Mouse (Mus musculus): ENCODE results near the gene Elmo2.

Elmo2 gene

DNA sequence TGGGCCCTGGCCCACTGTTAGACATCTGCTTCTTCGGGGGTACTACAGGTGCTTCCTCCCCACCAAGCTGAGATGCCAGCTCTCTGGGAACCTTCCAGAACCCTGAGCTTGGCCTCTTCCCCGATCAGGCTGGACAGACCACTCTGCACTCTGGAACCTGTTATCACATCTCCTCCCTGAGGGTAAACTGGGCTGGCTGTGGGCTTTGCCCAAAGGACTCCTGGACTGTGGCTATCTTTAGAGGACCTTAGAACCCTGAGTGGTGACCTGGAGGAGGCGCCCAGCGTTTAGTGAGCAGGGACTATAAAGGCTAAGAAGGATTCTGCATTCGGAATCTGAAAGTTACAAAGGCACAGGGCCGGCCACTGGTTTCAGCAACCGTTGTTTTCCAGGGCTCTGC, 41.9 kb downstream of the Elmo2 start:
- TF ChIP-seq CTCF (conservative IDR thresholded peaks at IDR 0.05; ENCODE audit: low read length), result no peak
- no peak for TF ChIP-seq NANOG (IDR thresholded peaks at IDR 0.05; ENCODE audit: borderline replicate concordance, low read length)
- no peak for TF ChIP-seq POU5F1 (IDR thresholded peaks at IDR 0.05; ENCODE audit: borderline replicate concordance, low read length)
- H3K4me1 ChIP-seq (replicated peaks; ENCODE audit: low read depth, low read length), result peaks cover 66% of the 10 kb centered on the region
- no peaks in the 10 kb centered on the region for H3K27me3 ChIP-seq (ENCODE audit: insufficient read depth, low read length)
- no peak overlapping the region for H3K4me3 ChIP-seq (replicated peaks; ENCODE audit: low read length)
- no peaks in the 10 kb centered on the region for H3K9me3 ChIP-seq (ENCODE audit: low read length)
- peaks cover 45% of the 10 kb centered on the region for H3K36me3 ChIP-seq (ENCODE audit: insufficient read depth, low read length)

DNA sequence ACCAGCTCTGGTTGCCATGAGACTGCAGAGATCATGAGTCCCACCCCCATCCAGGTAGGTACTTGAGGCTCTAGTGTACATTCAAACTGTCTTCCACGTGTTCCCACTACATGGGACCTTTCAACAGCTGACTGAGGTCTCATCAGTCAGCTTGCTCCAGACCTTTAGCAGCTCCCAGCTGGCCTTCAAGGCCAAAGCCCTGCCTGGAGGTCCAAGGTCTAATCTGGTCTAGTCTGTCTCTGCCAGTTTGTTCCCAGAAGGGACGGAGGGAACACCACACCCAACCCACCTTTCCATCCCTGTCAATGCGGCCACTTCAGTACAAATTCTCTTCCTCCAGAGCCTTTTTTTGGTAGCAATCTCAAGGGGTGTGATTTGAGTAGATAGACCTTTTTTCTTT, 42.6 kb downstream of the Elmo2 start:
- Histone ChIP-seq H3K36me3 (ENCODE audit: insufficient read depth, low read length) (peaks cover 50% of the 10 kb centered on the region), H3K4me3 (replicated peaks; ENCODE audit: low read length) (no peak overlapping the region), H3K4me1 (replicated peaks; ENCODE audit: low read depth, low read length) (peaks cover 62% of the 10 kb centered on the region), H3K9me3 (ENCODE audit: low read length) (no peaks in the 10 kb centered on the region), H3K27me3 (ENCODE audit: insufficient read depth, low read length) (no peaks in the 10 kb centered on the region)
- no peak for TF ChIP-seq CTCF (conservative IDR thresholded peaks at IDR 0.05; ENCODE audit: low read length)
- TF ChIP-seq POU5F1 (IDR thresholded peaks at IDR 0.05; ENCODE audit: borderline replicate concordance, low read length), result no peak
- no peak for TF ChIP-seq NANOG (IDR thresholded peaks at IDR 0.05; ENCODE audit: borderline replicate concordance, low read length)

DNA sequence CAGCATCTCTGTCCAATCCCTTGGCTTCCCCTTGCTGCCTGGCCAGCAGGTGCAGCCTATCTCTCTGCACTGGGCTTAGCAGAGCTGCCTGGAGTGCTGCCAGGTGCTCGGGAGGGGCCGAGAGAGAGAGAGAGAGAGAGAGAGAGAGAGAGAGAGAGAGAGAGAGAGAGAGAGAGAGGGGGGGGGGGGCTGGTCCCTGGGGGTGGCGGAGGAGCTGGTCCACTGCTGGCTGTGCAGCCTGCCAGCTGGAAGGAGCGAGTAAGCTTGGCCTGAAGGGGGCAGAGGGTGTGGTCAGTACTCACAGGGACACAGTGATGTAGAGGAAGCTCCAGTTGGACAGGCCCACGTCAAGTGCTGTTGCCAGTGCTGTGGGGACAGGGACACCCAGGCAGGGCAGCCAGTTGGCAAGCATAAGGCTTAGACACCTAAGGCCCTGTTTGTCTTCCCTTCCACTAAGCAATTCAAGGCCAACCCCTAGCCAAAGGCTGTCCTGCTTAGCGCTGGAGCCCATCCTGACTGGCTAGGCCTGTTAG, 44.4 kb downstream of the Elmo2 start:
- no peak overlapping the region for H3K4me3 ChIP-seq (replicated peaks; ENCODE audit: low read length)
- H3K9me3 ChIP-seq (ENCODE audit: low read length), result no peaks in the 10 kb centered on the region
- H3K36me3 ChIP-seq (ENCODE audit: insufficient read depth, low read length), result peaks cover 68% of the 10 kb centered on the region
- TF ChIP-seq CTCF (conservative IDR thresholded peaks at IDR 0.05; ENCODE audit: low read length) (no peak), NANOG (IDR thresholded peaks at IDR 0.05; ENCODE audit: borderline replicate concordance, low read length) (no peak), POU5F1 (IDR thresholded peaks at IDR 0.05; ENCODE audit: borderline replicate concordance, low read length) (no peak)
- no peaks in the 10 kb centered on the region for H3K27me3 ChIP-seq (ENCODE audit: insufficient read depth, low read length)
- H3K4me1 ChIP-seq (replicated peaks; ENCODE audit: low read depth, low read length), result peaks cover 45% of the 10 kb centered on the region

DNA sequence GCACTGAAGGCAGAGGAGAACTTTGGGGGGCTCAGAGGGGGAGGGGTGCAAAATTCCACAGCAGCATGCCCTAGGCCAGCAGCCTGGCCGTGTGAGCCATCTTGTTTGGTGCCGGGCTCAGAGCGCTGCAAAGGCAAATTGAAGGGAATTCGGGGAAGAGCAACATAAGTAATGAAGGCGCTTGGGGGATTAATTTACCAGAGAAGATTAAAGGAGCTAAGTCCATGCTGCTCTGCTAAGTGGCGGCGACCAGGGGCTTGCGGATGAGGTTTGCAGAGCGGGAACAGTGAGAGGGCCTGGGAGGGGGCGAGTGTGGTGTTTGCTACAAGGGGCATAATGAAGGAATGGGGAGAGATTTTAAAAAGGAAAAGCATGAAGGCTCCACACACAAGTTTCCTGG, 46.9 kb downstream of the Elmo2 start:
- H3K27me3 ChIP-seq (ENCODE audit: insufficient read depth, low read length), result no peaks in the 10 kb centered on the region
- no peak overlapping the region for H3K4me3 ChIP-seq (replicated peaks; ENCODE audit: low read length)
- TF ChIP-seq POU5F1 (IDR thresholded peaks at IDR 0.05; ENCODE audit: borderline replicate concordance, low read length) (no peak), CTCF (conservative IDR thresholded peaks at IDR 0.05; ENCODE audit: low read length) (no peak), NANOG (IDR thresholded peaks at IDR 0.05; ENCODE audit: borderline replicate concordance, low read length) (no peak)
- H3K4me1 ChIP-seq (replicated peaks; ENCODE audit: low read depth, low read length), result peaks cover 35% of the 10 kb centered on the region
- H3K9me3 ChIP-seq (ENCODE audit: low read length), result no peaks in the 10 kb centered on the region
- peaks cover 69% of the 10 kb centered on the region for H3K36me3 ChIP-seq (ENCODE audit: insufficient read depth, low read length)

DNA sequence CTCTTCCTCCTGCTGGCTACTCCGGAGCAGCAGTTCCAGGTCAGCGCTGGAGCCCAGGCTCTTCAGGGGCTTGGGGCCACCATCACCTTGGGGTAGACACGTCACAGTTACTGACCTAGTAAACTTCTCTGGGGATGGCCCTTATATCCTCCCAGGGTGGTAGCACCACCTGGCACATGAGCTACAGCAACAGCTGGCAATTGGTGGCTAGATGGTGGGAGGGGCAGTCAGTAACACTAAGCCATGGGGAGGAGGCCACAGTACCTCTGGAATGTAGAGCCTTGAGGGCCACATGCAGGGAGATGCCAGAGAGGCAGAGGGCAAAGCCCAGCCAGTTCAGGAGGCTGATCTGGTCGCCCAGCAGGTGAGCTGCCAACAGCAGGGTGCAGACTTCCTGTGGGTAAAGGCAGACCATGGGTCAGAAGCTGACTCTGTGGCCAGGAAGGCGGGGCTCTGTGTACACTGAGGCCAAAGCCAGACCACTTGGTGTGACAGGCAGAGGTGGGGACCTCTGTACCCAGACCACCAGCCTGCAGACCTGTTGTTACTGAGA, 49.0 kb downstream of the Elmo2 start:
- Histone ChIP-seq H3K27me3 (ENCODE audit: insufficient read depth, low read length) (no peaks in the 10 kb centered on the region), H3K4me1 (replicated peaks; ENCODE audit: low read depth, low read length) (peaks cover 14% of the 10 kb centered on the region), H3K36me3 (ENCODE audit: insufficient read depth, low read length) (peaks cover 56% of the 10 kb centered on the region), H3K4me3 (replicated peaks; ENCODE audit: low read length) (no peak overlapping the region), H3K9me3 (ENCODE audit: low read length) (no peaks in the 10 kb centered on the region)
- TF ChIP-seq CTCF (conservative IDR thresholded peaks at IDR 0.05; ENCODE audit: low read length), result no peak
- no peak for TF ChIP-seq NANOG (IDR thresholded peaks at IDR 0.05; ENCODE audit: borderline replicate concordance, low read length)
- no peak for TF ChIP-seq POU5F1 (IDR thresholded peaks at IDR 0.05; ENCODE audit: borderline replicate concordance, low read length)

DNA sequence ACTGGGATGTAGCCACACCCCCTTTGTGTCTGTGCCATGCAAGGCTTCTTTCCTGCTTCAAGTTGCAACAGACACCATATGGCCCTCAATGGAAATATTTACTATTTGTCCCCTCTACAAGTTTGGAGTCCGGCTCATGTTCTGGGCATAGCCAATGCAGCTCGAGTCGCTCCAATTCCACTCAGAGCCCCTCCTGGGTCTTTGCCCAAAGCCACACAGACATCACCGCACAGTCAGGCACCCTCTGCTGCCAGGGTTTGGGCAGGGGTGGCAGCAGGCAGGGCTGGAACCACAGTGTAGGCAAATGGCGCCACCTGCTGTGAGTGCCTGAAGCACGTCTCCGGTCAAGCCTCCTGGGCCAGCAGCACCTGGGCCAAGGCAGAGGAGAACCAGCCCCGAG, 50.5 kb downstream of the Elmo2 start:
- peaks cover 14% of the 10 kb centered on the region for H3K4me1 ChIP-seq (replicated peaks; ENCODE audit: low read depth, low read length)
- H3K4me3 ChIP-seq (replicated peaks; ENCODE audit: low read length), result no peak overlapping the region
- H3K27me3 ChIP-seq (ENCODE audit: insufficient read depth, low read length), result no peaks in the 10 kb centered on the region
- H3K36me3 ChIP-seq (ENCODE audit: insufficient read depth, low read length), result peaks cover 45% of the 10 kb centered on the region
- TF ChIP-seq CTCF (conservative IDR thresholded peaks at IDR 0.05; ENCODE audit: low read length) (no peak), NANOG (IDR thresholded peaks at IDR 0.05; ENCODE audit: borderline replicate concordance, low read length) (no peak), POU5F1 (IDR thresholded peaks at IDR 0.05; ENCODE audit: borderline replicate concordance, low read length) (no peak)
- no peaks in the 10 kb centered on the region for H3K9me3 ChIP-seq (ENCODE audit: low read length)

DNA sequence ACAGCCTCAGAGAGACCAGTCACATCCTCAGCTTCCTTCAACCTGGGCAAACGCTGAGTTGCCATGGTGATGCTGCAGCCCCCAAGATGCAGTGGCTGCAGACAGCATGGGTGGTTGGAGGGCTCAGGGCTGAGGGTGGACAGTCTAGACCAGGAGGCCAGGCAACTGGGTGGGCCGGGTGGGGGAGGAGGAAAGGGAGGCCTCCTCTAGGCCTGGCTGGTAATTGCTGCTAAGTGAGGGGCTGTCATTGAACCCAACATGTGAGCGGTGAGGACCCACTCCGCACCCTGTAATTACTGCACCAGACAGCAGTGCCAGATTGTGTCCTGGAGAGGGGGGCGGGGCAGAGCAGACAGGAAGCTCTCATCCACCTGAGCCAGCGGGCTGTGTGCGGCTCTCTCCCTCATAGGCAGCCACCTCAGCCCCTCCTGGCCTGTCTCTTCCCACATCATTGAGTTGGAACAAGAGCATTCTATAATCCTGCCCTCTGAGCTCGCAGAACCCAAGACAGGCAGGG, 51.1 kb downstream of the Elmo2 start:
- TF ChIP-seq CTCF (conservative IDR thresholded peaks at IDR 0.05; ENCODE audit: low read length), result no peak
- no peak for TF ChIP-seq POU5F1 (IDR thresholded peaks at IDR 0.05; ENCODE audit: borderline replicate concordance, low read length)
- no peak for TF ChIP-seq NANOG (IDR thresholded peaks at IDR 0.05; ENCODE audit: borderline replicate concordance, low read length)
- H3K4me3 ChIP-seq (replicated peaks; ENCODE audit: low read length), result no peak overlapping the region
- no peaks in the 10 kb centered on the region for H3K27me3 ChIP-seq (ENCODE audit: insufficient read depth, low read length)
- H3K4me1 ChIP-seq (replicated peaks; ENCODE audit: low read depth, low read length), result peaks cover 14% of the 10 kb centered on the region
- H3K36me3 ChIP-seq (ENCODE audit: insufficient read depth, low read length), result peaks cover 39% of the 10 kb centered on the region
- H3K9me3 ChIP-seq (ENCODE audit: low read length), result no peaks in the 10 kb centered on the region

DNA sequence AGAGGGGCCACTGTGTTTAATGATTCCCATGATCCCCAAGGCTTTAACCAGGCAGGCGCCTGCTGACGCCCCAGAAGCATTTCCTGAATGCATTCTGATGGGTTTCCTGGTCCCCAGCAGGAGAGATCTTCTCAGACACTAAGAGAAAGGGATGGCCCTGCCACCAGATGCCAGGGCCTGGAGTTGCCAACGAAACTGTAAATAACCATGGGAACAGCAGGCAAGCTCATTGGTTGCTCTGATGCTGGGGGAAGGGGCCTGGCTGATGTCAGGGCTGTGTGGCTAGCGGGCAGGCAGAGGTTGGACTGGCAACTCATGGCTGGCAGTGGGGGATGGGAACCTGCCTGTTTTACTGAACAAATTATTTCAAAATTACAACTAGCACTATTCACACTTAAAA, 52.7 kb downstream of the Elmo2 start:
- H3K4me1 ChIP-seq (replicated peaks; ENCODE audit: low read depth, low read length), result peaks cover 14% of the 10 kb centered on the region
- no peak overlapping the region for H3K4me3 ChIP-seq (replicated peaks; ENCODE audit: low read length)
- no peaks in the 10 kb centered on the region for H3K9me3 ChIP-seq (ENCODE audit: low read length)
- peaks cover 24% of the 10 kb centered on the region for H3K36me3 ChIP-seq (ENCODE audit: insufficient read depth, low read length)
- TF ChIP-seq POU5F1 (IDR thresholded peaks at IDR 0.05; ENCODE audit: borderline replicate concordance, low read length) (no peak), CTCF (conservative IDR thresholded peaks at IDR 0.05; ENCODE audit: low read length) (no peak), NANOG (IDR thresholded peaks at IDR 0.05; ENCODE audit: borderline replicate concordance, low read length) (no peak)
- no peaks in the 10 kb centered on the region for H3K27me3 ChIP-seq (ENCODE audit: insufficient read depth, low read length)

DNA sequence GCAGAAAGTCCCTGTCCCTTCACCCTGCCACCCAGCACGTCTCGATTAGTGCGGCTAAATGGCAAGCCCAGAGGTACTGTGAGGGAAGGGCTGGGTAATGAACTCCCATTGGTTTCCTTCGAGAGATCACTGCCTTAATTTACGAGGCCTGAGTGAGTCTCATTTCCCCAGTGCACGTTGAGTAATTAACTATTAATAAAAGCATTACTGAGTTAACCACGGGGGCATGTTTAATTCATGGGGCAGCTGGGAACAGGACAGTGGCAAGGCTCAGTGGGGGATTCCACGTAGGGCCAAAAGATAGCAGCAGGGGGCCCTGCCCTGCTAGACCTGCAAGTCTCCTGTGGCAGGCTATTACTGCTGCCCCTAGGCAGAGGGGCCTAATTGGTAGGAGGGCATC, 55.0 kb downstream of the Elmo2 start:
- no peaks in the 10 kb centered on the region for H3K9me3 ChIP-seq (ENCODE audit: low read length)
- TF ChIP-seq POU5F1 (IDR thresholded peaks at IDR 0.05; ENCODE audit: borderline replicate concordance, low read length), result no peak
- no peak for TF ChIP-seq CTCF (conservative IDR thresholded peaks at IDR 0.05; ENCODE audit: low read length)
- no peak for TF ChIP-seq NANOG (IDR thresholded peaks at IDR 0.05; ENCODE audit: borderline replicate concordance, low read length)
- H3K27me3 ChIP-seq (ENCODE audit: insufficient read depth, low read length), result peaks cover 7% of the 10 kb centered on the region

More for the DNA sequence above, 55.0 kb downstream of the Elmo2 start:
- H3K36me3 ChIP-seq (ENCODE audit: insufficient read depth, low read length), result peaks cover under 1% of the 10 kb centered on the region
- peaks cover 26% of the 10 kb centered on the region for H3K4me1 ChIP-seq (replicated peaks; ENCODE audit: low read depth, low read length)
- no peak overlapping the region for H3K4me3 ChIP-seq (replicated peaks; ENCODE audit: low read length)

All from E14TG2a.4 (cell line).